Mouse (Mus musculus): Measurements from ENCODE around the gene Myo15b.

GRCm38 (mm10) chr11:115844240-115844639 lies 14.0 kb upstream of the Myo15b start:
- TF ChIP-seq POLR2A (IDR thresholded peaks at IDR 0.05; ENCODE audit: borderline replicate concordance, insufficient read depth, low read length) (no peak), CTCF (IDR thresholded peaks at IDR 0.05; ENCODE audit: borderline replicate concordance, insufficient read depth, low read depth, low read length) (no peak)
